Mouse (Mus musculus) kidney, postnatal 25 days (tissue): ENCODE measurements around the gene Dclre1c.
A peak's percentile ranks its signal among the peaks of the same experiment; 100 is the strongest.

ENCODE experiments used
- DNase-seq, 2 experiments: peaks; one replicate each; pipeline ENCODE4 v3.0.0; 2021; ENCODE audit warnings: mixed read lengths in 2 of 2

Gene Dclre1c

GRCm38 (mm10) chr2:3475746-3476251, 51.9 kb downstream of the Dclre1c start:
- DNase-seq = no peak

- DNase-seq = no peak
These were observed 56.3 kb downstream of the Dclre1c start for GRCm38 (mm10) chr2:3480239-3480638.

- no peak for DNase-seq
These were observed 65.9 kb downstream of the Dclre1c start for GRCm38 (mm10) chr2:3489816-3490215.

- no peak for DNase-seq
These were observed 70.0 kb downstream of the Dclre1c start for GRCm38 (mm10) chr2:3493833-3494409.

GRCm38 (mm10) chr2:3499543-3499942, 75.6 kb downstream of the Dclre1c start:
- no peak for DNase-seq

- DNase-seq = no peak
These were observed 77.0 kb downstream of the Dclre1c start for GRCm38 (mm10) chr2:3500886-3501285.

GRCm38 (mm10) chr2:3512076-3512475, 88.1 kb downstream of the Dclre1c start:
- peak; percentile 12 to 41 for DNase-seq

- peak; percentile 97 to 99 for DNase-seq
These were observed 88.9 kb downstream of the Dclre1c start, which contains the start of the genes Gm45902, Hspa14 and Cdnf for GRCm38 (mm10) chr2:3512552-3513454. Gm45902 (minus strand) TSS chr2:3512790. Hspa14 (minus strand) TSS chr2:3512814. Cdnf (plus strand) TSS chr2:3513030.
